Mouse (Mus musculus) intestine, postnatal 0 days (tissue): ENCODE measurements around the gene Zscan18. TPM values are rescaled to one million over a fixed set of nuclear protein-coding genes. Genes with fewer than 3 reads are reported as not detected.

Experiments
- ATAC-seq: fragments of 200-750 bp; cut with Nextera tagmentation; 2 replicates; pipeline ENCODE4 v1.8.0; 2017; ENCODE audit warnings: mild to moderate bottlenecking, moderate TSS enrichment, moderate library complexity
- H3K27ac ChIP-seq: fragments of 300-500 bp; sonication (generic); 2 replicates; pipeline ENCODE4 v1.5.1; 2014; ENCODE audit warnings: mild to moderate bottlenecking, low read depth, low read length, moderate library complexity
- H3K27me3 ChIP-seq: fragments of 300-500 bp; sonication (generic); replicated peaks from 2 replicates; pipeline ENCODE4 v1.6.1; 2014; ENCODE audit warnings: low read length, mixed read lengths; ENCODE audit not compliant: control insufficient read depth, insufficient read depth
- H3K36me3 ChIP-seq: fragments of 300-500 bp; sonication (generic); 2 replicates; pipeline ENCODE4 v1.6.1; 2014; ENCODE audit warnings: mild to moderate bottlenecking, moderate library complexity; ENCODE audit not compliant: control insufficient read depth, insufficient read depth
- H3K4me1 ChIP-seq: fragments of 300-500 bp; sonication (generic); replicated peaks from 2 replicates; pipeline ENCODE4 v1.6.1; 2014; ENCODE audit warnings: antibody characterized with exemption, low read length, mixed read lengths; ENCODE audit not compliant: control insufficient read depth, insufficient read depth
- H3K4me2 ChIP-seq: fragments of 300-500 bp; sonication (generic); replicated peaks from 2 replicates; pipeline ENCODE4 v1.6.1; 2014; ENCODE audit warnings: low read depth, mild to moderate bottlenecking, moderate library complexity
- H3K4me3 ChIP-seq: fragments of 300-500 bp; sonication (generic); 2 replicates; pipeline ENCODE4 v1.5.1; 2014; ENCODE audit warnings: low read depth, low read length
- H3K9ac ChIP-seq: fragments of 300-500 bp; sonication (generic); 2 replicates; pipeline ENCODE4 v1.6.1; 2014; ENCODE audit warnings: mild to moderate bottlenecking, low read depth, low read length
- H3K9me3 ChIP-seq: fragments of 300-500 bp; sonication (generic); 2 replicates; pipeline ENCODE4 v1.6.1; 2016; ENCODE audit warnings: mixed run types; ENCODE audit not compliant: control insufficient read depth
- CTCF ChIP-seq: sonication (generic); IDR thresholded peaks from 2 replicates; pipeline ENCODE4 v1.5.1; 2016; ENCODE audit warnings: low read depth, mild to moderate bottlenecking, control low read depth, antibody characterized with exemption, moderate library complexity
- WGBS: fragments of 180-500 bp; shearing (Covaris S2); extraction: QIAGEN DNeasy Blood & Tissue Kit; methylation state at CpG from one replicate; pipeline ENCODE4 v1.1.7; 2014; 5-methylcytosine and 5-hydroxymethylcytosine counted together
- polyA plus RNA-seq: library from polyadenylated mRNA; unstranded; fragments of >200 nt; fragmentation: Nextera tagmentation; extraction: Ambion mirVana; gene quantifications from 2 replicates; pipeline ENCODE4 v1.2.1, GENCODE M21; 2015

The Zscan18 gene
- polyA plus RNA-seq, 1 experiment from 2014 or later = 1.1 TPM

DNA sequence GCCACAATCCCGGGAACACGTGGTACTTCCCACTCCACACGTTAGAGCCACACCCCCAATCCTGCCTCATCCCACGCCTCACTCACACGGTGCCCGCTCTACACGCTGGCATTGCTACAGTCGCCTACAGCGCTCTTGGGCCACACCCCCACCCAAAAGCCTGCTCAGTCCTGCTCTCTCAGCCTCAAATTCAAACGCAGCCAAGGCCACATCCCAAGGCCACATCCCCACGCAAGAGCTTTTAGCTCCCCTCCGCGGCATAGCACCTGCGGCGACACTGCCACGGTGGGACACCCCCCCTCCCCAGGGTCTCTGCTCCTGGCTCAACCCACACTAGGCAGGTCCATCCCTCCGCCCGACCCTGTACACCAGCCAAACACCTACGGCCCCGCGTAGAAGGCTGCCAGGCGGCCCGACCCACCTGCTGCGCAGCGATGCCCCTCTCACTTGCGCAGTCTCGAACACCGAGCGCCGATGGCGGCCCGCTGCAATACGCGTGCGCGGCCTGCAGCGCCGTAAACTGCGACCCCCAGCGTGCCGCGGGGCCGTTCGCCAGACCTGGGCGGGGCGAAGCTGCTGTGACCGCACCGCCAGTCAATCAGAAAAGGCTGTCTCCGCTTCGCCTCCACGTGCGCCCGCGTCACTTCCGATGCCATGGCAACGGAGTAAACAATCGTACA lies 23.1 kb downstream of the Zscan18 start:
- ATAC-seq = peak; percentile 86
- peak; percentile 26; the same call in 1 of the 2 replicates for TF ChIP-seq CTCF
- peak overlapping the region; percentile 96 for H3K4me2 ChIP-seq
- H3K27me3 ChIP-seq = no peaks in the 10 kb centered on the region
- H3K36me3 ChIP-seq = no peaks in the 10 kb centered on the region
- WGBS = under 1% methylated on average over 57 of the region's 57 CpGs
- peaks cover 7% of the 10 kb centered on the region for H3K4me1 ChIP-seq
- H3K27ac ChIP-seq = no peak overlapping the region
- peak overlapping the region; percentile 58 for H3K4me3 ChIP-seq
- H3K9me3 ChIP-seq = no peaks in the 10 kb centered on the region
- H3K9ac ChIP-seq = peak overlapping the region; percentile 47

DNA sequence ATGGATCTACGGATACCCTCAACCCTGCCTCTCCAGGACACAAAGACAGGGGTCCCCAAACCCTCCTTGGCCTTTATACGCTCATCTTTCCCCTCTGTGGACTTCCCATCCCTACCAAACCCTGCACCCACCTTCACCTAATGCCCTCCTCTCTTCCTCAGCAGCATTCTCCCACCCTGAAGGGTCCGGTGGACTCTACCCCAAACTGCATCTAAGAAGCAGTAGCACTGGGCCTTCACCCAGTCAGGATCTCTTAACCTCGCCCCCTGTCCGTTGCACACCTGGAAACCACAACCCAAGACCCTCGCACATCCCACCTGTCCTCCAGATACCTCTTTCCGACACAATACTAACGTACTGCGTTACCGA lies 23.7 kb downstream of the Zscan18 start:
- H3K36me3 ChIP-seq = no peaks in the 10 kb centered on the region
- no peaks in the 10 kb centered on the region for H3K27me3 ChIP-seq
- peak overlapping the region; percentile 96 for H3K4me2 ChIP-seq
- no peak for TF ChIP-seq CTCF
- peak overlapping the region; percentile 58 for H3K4me3 ChIP-seq
- 26% methylated on average over 10 of the region's 10 CpGs for WGBS
- H3K9ac ChIP-seq = no peak overlapping the region
- no peak overlapping the region for H3K27ac ChIP-seq
- H3K9me3 ChIP-seq = no peaks in the 10 kb centered on the region
- ATAC-seq = no peak
- peaks cover 7% of the 10 kb centered on the region for H3K4me1 ChIP-seq

DNA sequence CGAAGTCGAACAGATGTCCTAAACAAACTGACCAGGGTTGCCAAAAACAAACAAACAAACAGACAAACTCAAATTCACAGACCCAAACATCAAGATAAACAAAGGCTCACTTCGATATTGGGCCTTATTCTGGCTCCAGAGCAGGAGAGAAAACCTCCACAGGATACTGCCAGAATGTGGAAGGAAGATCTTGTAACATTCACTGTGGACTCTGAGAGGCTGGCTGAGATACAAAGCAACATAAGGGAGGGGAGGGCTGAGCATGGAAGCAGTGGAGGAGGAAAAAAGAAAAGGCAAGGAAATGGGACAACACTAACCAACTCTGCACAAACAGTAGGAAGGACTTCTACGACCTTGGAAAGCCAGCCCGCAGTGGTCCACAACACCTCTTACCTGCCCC lies 24.3 kb downstream of the Zscan18 start:
- no peaks in the 10 kb centered on the region for H3K9me3 ChIP-seq
- no peak for ATAC-seq
- WGBS = 85% methylated on average over 5 of the region's 5 CpGs
- no peaks in the 10 kb centered on the region for H3K27me3 ChIP-seq
- peaks cover 7% of the 10 kb centered on the region for H3K4me1 ChIP-seq
- H3K4me2 ChIP-seq = no peak overlapping the region
- no peak overlapping the region for H3K27ac ChIP-seq
- H3K9ac ChIP-seq = no peak overlapping the region
- H3K36me3 ChIP-seq = no peaks in the 10 kb centered on the region
- no peak overlapping the region for H3K4me3 ChIP-seq
- no peak for TF ChIP-seq CTCF

DNA sequence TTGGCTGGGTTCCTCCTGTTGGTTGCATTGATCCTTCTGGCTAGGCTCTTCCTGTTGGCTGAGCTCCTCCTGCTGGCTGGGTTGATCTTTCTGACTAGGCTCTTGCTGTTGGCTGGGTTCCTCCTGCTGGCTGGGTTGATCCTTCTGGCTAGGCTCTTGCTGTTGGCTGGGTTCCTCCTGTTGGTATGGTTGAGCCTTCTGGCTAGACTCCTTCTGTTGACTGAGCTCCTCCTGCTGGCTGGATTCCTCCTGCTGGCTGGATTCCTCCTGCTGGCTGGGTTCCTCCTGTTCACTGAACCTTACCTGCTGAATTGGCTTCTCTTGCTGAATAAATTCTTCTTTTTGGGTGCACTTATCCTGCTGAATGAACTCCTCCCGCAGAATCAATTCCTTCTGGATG lies 28.8 kb downstream of the Zscan18 start:
- Histone ChIP-seq H3K9ac (no peak overlapping the region), H3K27me3 (no peaks in the 10 kb centered on the region), H3K4me3 (no peak overlapping the region), H3K4me2 (no peak overlapping the region), H3K9me3 (no peaks in the 10 kb centered on the region), H3K36me3 (no peaks in the 10 kb centered on the region; the same call in 1 of the 2 replicates), H3K4me1 (no peaks in the 10 kb centered on the region), H3K27ac (no peak overlapping the region)
- 100% methylated on average over 1 of the region's 1 CpGs for WGBS
- ATAC-seq = no peak
- no peak for TF ChIP-seq CTCF

DNA sequence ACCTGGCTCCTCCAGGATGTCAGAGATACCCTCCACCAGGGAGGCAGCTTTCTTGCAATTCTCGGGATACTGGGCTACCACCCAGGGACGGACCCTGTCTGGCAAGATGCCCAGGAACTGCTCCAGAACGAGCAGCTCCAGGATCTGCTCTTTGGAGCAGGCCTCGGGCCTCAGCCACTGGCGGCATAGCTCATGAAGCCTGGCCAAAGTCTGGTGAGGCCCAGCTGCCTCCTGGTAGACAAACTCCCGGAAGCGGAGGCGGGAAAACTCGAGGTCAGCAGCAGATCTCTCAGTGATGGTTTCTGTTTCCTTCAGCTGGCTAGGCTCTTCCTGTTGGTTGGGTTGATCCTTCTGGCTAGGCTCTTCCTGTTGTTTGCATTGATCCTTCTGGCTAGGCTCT lies 29.3 kb downstream of the Zscan18 start:
- Histone ChIP-seq H3K27me3 (no peaks in the 10 kb centered on the region), H3K4me3 (no peak overlapping the region), H3K27ac (no peak overlapping the region), H3K9ac (no peak overlapping the region), H3K4me1 (no peaks in the 10 kb centered on the region), H3K36me3 (no peaks in the 10 kb centered on the region; the same call in 1 of the 2 replicates), H3K4me2 (no peak overlapping the region), H3K9me3 (no peaks in the 10 kb centered on the region)
- WGBS = 82% methylated on average over 9 of the region's 9 CpGs
- ATAC-seq = no peak
- TF ChIP-seq CTCF = no peak

DNA sequence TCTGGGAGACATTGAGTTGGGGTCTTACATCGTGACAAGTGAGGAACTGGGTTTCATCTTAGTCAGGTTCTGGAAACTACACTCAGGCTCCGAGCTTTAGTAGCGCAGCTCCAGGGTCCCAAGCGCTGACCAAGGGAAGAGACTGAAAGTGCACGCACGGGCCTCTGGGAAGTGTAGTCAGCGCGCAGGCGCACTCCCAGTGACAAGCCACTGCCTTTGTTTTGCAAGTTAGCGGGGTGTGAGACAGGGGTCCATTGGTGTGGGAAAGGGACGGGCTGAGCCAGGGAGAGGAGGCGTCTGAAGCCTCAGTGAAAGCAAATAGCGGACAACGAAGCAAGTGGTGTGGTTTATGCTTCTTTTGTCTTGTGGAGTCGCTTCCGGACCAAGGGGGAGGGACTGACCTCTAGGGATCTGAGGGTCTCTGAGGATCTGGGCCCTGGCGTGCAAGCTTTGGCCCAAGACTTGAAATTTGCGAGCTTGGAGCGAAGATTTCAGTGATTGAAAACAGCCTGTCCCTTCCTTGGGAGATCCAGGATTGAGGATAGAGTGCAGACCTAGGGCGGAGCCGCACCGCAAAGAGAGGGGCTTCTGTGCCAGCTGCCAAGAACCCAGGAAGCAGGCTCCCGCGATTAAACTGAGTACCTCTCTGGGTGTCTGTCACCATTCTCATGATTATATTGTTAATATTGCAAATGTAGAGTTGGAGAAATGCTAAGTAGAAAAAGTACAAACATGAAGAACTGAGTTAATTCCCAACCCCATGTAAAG lies 53.8 kb downstream of the Zscan18 start:
- H3K4me3 ChIP-seq = no peak overlapping the region
- no peaks in the 10 kb centered on the region for H3K9me3 ChIP-seq
- no peaks in the 10 kb centered on the region for H3K36me3 ChIP-seq
- no peak overlapping the region for H3K4me2 ChIP-seq
- no peaks in the 10 kb centered on the region for H3K27me3 ChIP-seq
- H3K4me1 ChIP-seq = no peaks in the 10 kb centered on the region
- WGBS = 71% methylated on average over 24 of the region's 24 CpGs
- H3K9ac ChIP-seq = no peak overlapping the region
- ATAC-seq = no peak
- H3K27ac ChIP-seq = no peak overlapping the region
- no peak for TF ChIP-seq CTCF
